Mouse (Mus musculus): ENCODE measurements at regions not wholly inside any gene's neighbourhood (a gene's known extent, or its start where the extent isn't known, plus 50 kb on each side); places are given as distances from the start of the nearest gene placed in this dataset.

GRCm38 (mm10) chr8:126214571-126214970 lies 83.8 kb upstream of the Slc35f3 start:
- H3K4me3 ChIP-seq (ENCODE audit: low read length), result no peak overlapping the region
- 63% methylated on average over 1 of the region's 1 CpGs for WGBS

GRCm38 (mm10) chr8:126216391-126216790 lies 82.0 kb upstream of the Slc35f3 start:
- no peak overlapping the region for H3K27ac ChIP-seq (ENCODE audit: low read length)
- no peak overlapping the region for H3K9ac ChIP-seq (ENCODE audit: low read length)
- WGBS, result 78% methylated on average over 5 of the region's 5 CpGs
- H3K27me3 ChIP-seq (ENCODE audit: control insufficient read depth, insufficient read depth, low read length), result no peaks in the 10 kb centered on the region
- no peaks in the 10 kb centered on the region for H3K9me3 ChIP-seq (replicated peaks; ENCODE audit: control insufficient read depth, low read length)
- H3K4me2 ChIP-seq (ENCODE audit: low read depth, low read length), result no peak overlapping the region
- no peak overlapping the region for H3K4me3 ChIP-seq (ENCODE audit: low read length)
- no peaks in the 10 kb centered on the region for H3K4me1 ChIP-seq (ENCODE audit: control insufficient read depth, insufficient read depth, low read length)
- no peaks in the 10 kb centered on the region for H3K36me3 ChIP-seq (ENCODE audit: control insufficient read depth, insufficient read depth)
- no peak for ATAC-seq (replicated peaks; ENCODE audit: extremely low read depth, insufficient read depth, low FRiP score)

More at GRCm38 (mm10) chr8:126214571-126214970, 83.8 kb upstream of the Slc35f3 start:
- Histone ChIP-seq H3K9me3 (replicated peaks; ENCODE audit: control insufficient read depth, low read length) (no peaks in the 10 kb centered on the region), H3K4me2 (ENCODE audit: low read depth, low read length) (no peak overlapping the region), H3K27ac (ENCODE audit: low read length) (no peak overlapping the region), H3K4me1 (ENCODE audit: control insufficient read depth, insufficient read depth, low read length) (no peaks in the 10 kb centered on the region), H3K27me3 (ENCODE audit: control insufficient read depth, insufficient read depth, low read length) (no peaks in the 10 kb centered on the region), H3K9ac (ENCODE audit: low read length) (no peak overlapping the region), H3K36me3 (ENCODE audit: control insufficient read depth, insufficient read depth) (no peaks in the 10 kb centered on the region)
- no peak for ATAC-seq (replicated peaks; ENCODE audit: extremely low read depth, insufficient read depth, low FRiP score)

GRCm38 (mm10) chr8:126221631-126222030 lies 76.7 kb upstream of the Slc35f3 start:
- no peak for ATAC-seq (replicated peaks; ENCODE audit: extremely low read depth, insufficient read depth, low FRiP score)

GRCm38 (mm10) chr8:126231801-126232200 lies 66.6 kb upstream of the Slc35f3 start:
- Histone ChIP-seq H3K4me1 (ENCODE audit: control insufficient read depth, insufficient read depth, low read length) (no peaks in the 10 kb centered on the region), H3K4me3 (ENCODE audit: low read length) (no peak overlapping the region), H3K4me2 (ENCODE audit: low read depth, low read length) (no peak overlapping the region), H3K27me3 (ENCODE audit: control insufficient read depth, insufficient read depth, low read length) (no peaks in the 10 kb centered on the region), H3K27ac (ENCODE audit: low read length) (no peak overlapping the region), H3K9ac (ENCODE audit: low read length) (no peak overlapping the region), H3K36me3 (ENCODE audit: control insufficient read depth, insufficient read depth) (no peaks in the 10 kb centered on the region), H3K9me3 (replicated peaks; ENCODE audit: control insufficient read depth, low read length) (no peaks in the 10 kb centered on the region)
- WGBS, result 90% methylated on average over 1 of the region's 1 CpGs
- no peak for ATAC-seq (replicated peaks; ENCODE audit: extremely low read depth, insufficient read depth, low FRiP score)

More at GRCm38 (mm10) chr8:126221631-126222030, 76.7 kb upstream of the Slc35f3 start:
- H3K4me1 ChIP-seq (ENCODE audit: control insufficient read depth, insufficient read depth, low read length), result no peaks in the 10 kb centered on the region
- no peaks in the 10 kb centered on the region for H3K36me3 ChIP-seq (ENCODE audit: control insufficient read depth, insufficient read depth)
- WGBS, result 63% methylated on average over 1 of the region's 1 CpGs
- no peaks in the 10 kb centered on the region for H3K9me3 ChIP-seq (replicated peaks; ENCODE audit: control insufficient read depth, low read length)
- no peak overlapping the region for H3K27ac ChIP-seq (ENCODE audit: low read length)
- H3K9ac ChIP-seq (ENCODE audit: low read length), result no peak overlapping the region
- no peaks in the 10 kb centered on the region for H3K27me3 ChIP-seq (ENCODE audit: control insufficient read depth, insufficient read depth, low read length)
- no peak overlapping the region for H3K4me3 ChIP-seq (ENCODE audit: low read length)
- H3K4me2 ChIP-seq (ENCODE audit: low read depth, low read length), result no peak overlapping the region

- no peaks in the 10 kb centered on the region for H3K4me1 ChIP-seq (ENCODE audit: control insufficient read depth, insufficient read depth, low read length)
- no peak overlapping the region for H3K4me3 ChIP-seq (ENCODE audit: low read length)
- H3K27me3 ChIP-seq (ENCODE audit: control insufficient read depth, insufficient read depth, low read length), result no peaks in the 10 kb centered on the region
- no peak overlapping the region for H3K4me2 ChIP-seq (ENCODE audit: low read depth, low read length)
- no peaks in the 10 kb centered on the region for H3K36me3 ChIP-seq (ENCODE audit: control insufficient read depth, insufficient read depth)
- H3K9ac ChIP-seq (ENCODE audit: low read length), result no peak overlapping the region
- ATAC-seq (replicated peaks; ENCODE audit: extremely low read depth, insufficient read depth, low FRiP score), result no peak
- H3K27ac ChIP-seq (ENCODE audit: low read length), result no peak overlapping the region
- WGBS, result 64% methylated on average over 7 of the region's 7 CpGs
- H3K9me3 ChIP-seq (replicated peaks; ENCODE audit: control insufficient read depth, low read length), result no peaks in the 10 kb centered on the region
Observed at GRCm38 (mm10) chr8:126232521-126232920, 65.8 kb upstream of the Slc35f3 start.

- Histone ChIP-seq H3K9ac (ENCODE audit: low read length) (no peak overlapping the region), H3K27me3 (ENCODE audit: control insufficient read depth, insufficient read depth, low read length) (no peaks in the 10 kb centered on the region), H3K4me3 (ENCODE audit: low read length) (no peak overlapping the region), H3K9me3 (replicated peaks; ENCODE audit: control insufficient read depth, low read length) (no peaks in the 10 kb centered on the region), H3K27ac (ENCODE audit: low read length) (no peak overlapping the region), H3K4me2 (ENCODE audit: low read depth, low read length) (no peak overlapping the region), H3K36me3 (ENCODE audit: control insufficient read depth, insufficient read depth) (no peaks in the 10 kb centered on the region), H3K4me1 (ENCODE audit: control insufficient read depth, insufficient read depth, low read length) (no peaks in the 10 kb centered on the region)
- ATAC-seq (replicated peaks; ENCODE audit: extremely low read depth, insufficient read depth, low FRiP score), result no peak
Observed at GRCm38 (mm10) chr8:126239684-126240083, 58.7 kb upstream of the Slc35f3 start.

GRCm38 (mm10) chr8:126244321-126244720 lies 54.0 kb upstream of the Slc35f3 start:
- H3K4me1 ChIP-seq (ENCODE audit: control insufficient read depth, insufficient read depth, low read length), result no peaks in the 10 kb centered on the region
- H3K4me2 ChIP-seq (ENCODE audit: low read depth, low read length), result no peak overlapping the region
- H3K27me3 ChIP-seq (ENCODE audit: control insufficient read depth, insufficient read depth, low read length), result no peaks in the 10 kb centered on the region
- no peaks in the 10 kb centered on the region for H3K9me3 ChIP-seq (replicated peaks; ENCODE audit: control insufficient read depth, low read length)
- H3K4me3 ChIP-seq (ENCODE audit: low read length), result no peak overlapping the region
- no peak overlapping the region for H3K27ac ChIP-seq (ENCODE audit: low read length)
- WGBS, result 35% methylated on average over 4 of the region's 4 CpGs
- H3K9ac ChIP-seq (ENCODE audit: low read length), result no peak overlapping the region
- ATAC-seq (replicated peaks; ENCODE audit: extremely low read depth, insufficient read depth, low FRiP score), result no peak
- no peaks in the 10 kb centered on the region for H3K36me3 ChIP-seq (ENCODE audit: control insufficient read depth, insufficient read depth)

Measured in heart, embryonic 16.5 days (tissue).